10 mouse cellular contexts compared by ENCODE assay signal in the genomic region with DNA sequence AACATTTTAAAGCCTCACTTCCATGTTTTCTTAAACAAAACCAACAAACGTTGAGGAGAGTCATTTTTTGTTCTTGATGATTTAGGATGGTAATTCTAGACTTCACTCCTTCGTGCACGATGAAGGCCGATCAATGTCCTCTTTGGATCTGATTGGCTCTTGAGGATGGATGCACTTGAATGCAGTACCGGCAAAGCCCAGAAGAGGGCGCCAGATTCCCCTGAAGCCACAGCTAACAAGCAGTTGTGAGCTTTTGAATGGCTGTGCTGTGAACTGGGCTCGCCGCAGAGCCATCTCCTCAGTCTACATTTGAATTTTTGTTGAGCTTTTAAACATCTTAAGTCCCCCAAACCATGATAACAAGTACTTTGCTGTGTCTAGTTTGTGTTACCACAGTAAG. TPM values are rescaled to one million over a fixed set of nuclear protein-coding genes. Genes with fewer than 3 reads are reported as not detected.
A peak's percentile ranks its signal among the peaks of the same experiment; 100 is the strongest.
DNase-seq lines count a peak whose midpoint lies in the region; TF ChIP-seq lines count a peak whose summit lies in the region.
"Had no signal": no experiment of that assay in that cellular context is flagged by ENCODE, and none has a peak within 500 bp of the region (broad histone marks: within the 10 kb centered on the region; RNA-seq: fewer than 3 reads in every experiment).

No protein-coding gene starts in this region.

- no peak overlapping the region for H3K4me3 ChIP-seq in lung, adult 2 months (replicated peaks; ENCODE audit: extremely low read depth, low read depth, low read length)
- H3K4me3 ChIP-seq in brown adipose tissue, adult 24 weeks (ENCODE audit: insufficient read depth, low read depth, low read length), result no peak overlapping the region
- H3K4me3 ChIP-seq in testis, adult 2 months (ENCODE audit: control insufficient read depth, low read depth, low read length), result no peak overlapping the region
- H3K4me3 ChIP-seq: embryonic facial prominence, embryonic 13.5 days; liver, embryonic 15.5 days had no signal

- H3K27me3 ChIP-seq in testis, adult 2 months (ENCODE audit: control insufficient read depth, insufficient read depth, low read length), result no peaks in the 10 kb centered on the region
- H3K27me3 ChIP-seq: embryonic facial prominence, embryonic 13.5 days; liver, embryonic 15.5 days had no signal

- H3K27ac ChIP-seq in brown adipose tissue, adult 24 weeks (replicated peaks; ENCODE audit: low read depth, low read length), result peak overlapping the region; percentile 6; the same call in 1 of the 2 replicates
- no peak overlapping the region for H3K27ac ChIP-seq in testis, adult 2 months (ENCODE audit: control insufficient read depth, insufficient read depth, low read depth, low read length)
- H3K27ac ChIP-seq: liver, embryonic 15.5 days had no signal

- no peak for TF ChIP-seq POLR2A in lung, adult 2 months (IDR thresholded peaks at IDR 0.05; ENCODE audit: borderline replicate concordance, extremely low read depth, low read depth, low read length)
- no peak for TF ChIP-seq POLR2A in testis, adult 2 months (IDR thresholded peaks at IDR 0.05; ENCODE audit: control insufficient read depth, low read depth, low read length)

- DNase-seq in lung, adult 2 months, result no peak
- no peak for DNase-seq in lung, adult 18-20 months
- DNase-seq in ES-CJ7 (ENCODE audit: low read depth, low spot score) (peak; percentile 92), MN1 (ENCODE audit: low spot score) (no peak)
- DNase-seq in frontal cortex, postnatal 25 days (ENCODE audit: low spot score in 2 of 2), result no peak
- DNase-seq: right cerebral cortex, postnatal 25 days had no signal

- TF ChIP-seq CTCF in lung, adult 2 months (IDR thresholded peaks at IDR 0.05; ENCODE audit: insufficient read depth, low read length), result peak; percentile 80
- TF ChIP-seq CTCF in testis, adult 2 months (IDR thresholded peaks at IDR 0.05; ENCODE audit: control insufficient read depth, insufficient read depth, insufficient replicate concordance, low read depth, low read length), result peak; percentile 99

- peaks cover 7% of the 10 kb centered on the region; the same call in 1 of the 2 replicates for H3K4me1 ChIP-seq in lung, adult 2 months (ENCODE audit: control insufficient read depth, insufficient read depth, low read length)
- peaks cover 66% of the 10 kb centered on the region for H3K4me1 ChIP-seq in brown adipose tissue, adult 24 weeks (ENCODE audit: control insufficient read depth, insufficient read depth, insufficient read length, low read length)
- no peaks in the 10 kb centered on the region for H3K4me1 ChIP-seq in testis, adult 2 months (ENCODE audit: control insufficient read depth, insufficient read depth, low read length)

- H3K36me3 ChIP-seq in testis, adult 2 months (ENCODE audit: control insufficient read depth, insufficient read depth, low read length), result no peaks in the 10 kb centered on the region
- H3K36me3 ChIP-seq: liver, embryonic 15.5 days had no signal

- 77% methylated on average over 8 of the region's 8 CpGs for WGBS in lung, adult 2 months

RNA-seq across cellular contexts. Expression of gene Nrp2, which starts 19.4 kb away (rescaled TPM):
- 21.6 and 27.8 TPM in 2 replicates for polyA plus RNA-seq in lung, adult 2 months (2012; rRNA removed)
- polyA plus RNA-seq in brown adipose tissue, adult 24 weeks (2012; ENCODE audit: insufficient read depth, insufficient read length, missing spikeins), result 40.3 and 43.2 TPM in 2 replicates
- 2.0 and 2.7 TPM in 2 replicates for polyA plus RNA-seq in testis, adult 2 months (2012; rRNA removed)
